Mouse (Mus musculus) layer of hippocampus, adult 6 months (tissue): ENCODE results near the gene Prss50. TPM values are rescaled to one million over a fixed set of nuclear protein-coding genes. Genes with fewer than 3 reads are reported as not detected.

Experiments used
- long read RNA-seq, 2 experiments: library from polyadenylated mRNA; unstranded; transcript quantifications; one replicate each; pipeline ENCODE4 v2.0.0; 2019 to 2020
- polyA plus RNA-seq: library from polyadenylated mRNA; unstranded; fragments of <200 nt; fragmentation: Nextera tagmentation; gene quantifications from 2 replicates; pipeline ENCODE4 v1.2.3, GENCODE M21; 2021

Gene Prss50
- 0.94 and 3.3 TPM in 2 replicates for polyA plus RNA-seq
- long read RNA-seq, experiment 1, partial matches to known transcripts: 0 of 6 reads
- long read RNA-seq, experiment 1, other reads (novel, unspliced or antisense): 2 of 6 reads
- long read RNA-seq, experiment 2, transcript Prss50-201 (5 exons, 1,456 nt): major isoform, 5 of 7 reads
- long read RNA-seq, experiment 2, partial matches to known transcripts: 0 of 7 reads
- long read RNA-seq, experiment 2, other reads (novel, unspliced or antisense): 2 of 7 reads

DNA sequence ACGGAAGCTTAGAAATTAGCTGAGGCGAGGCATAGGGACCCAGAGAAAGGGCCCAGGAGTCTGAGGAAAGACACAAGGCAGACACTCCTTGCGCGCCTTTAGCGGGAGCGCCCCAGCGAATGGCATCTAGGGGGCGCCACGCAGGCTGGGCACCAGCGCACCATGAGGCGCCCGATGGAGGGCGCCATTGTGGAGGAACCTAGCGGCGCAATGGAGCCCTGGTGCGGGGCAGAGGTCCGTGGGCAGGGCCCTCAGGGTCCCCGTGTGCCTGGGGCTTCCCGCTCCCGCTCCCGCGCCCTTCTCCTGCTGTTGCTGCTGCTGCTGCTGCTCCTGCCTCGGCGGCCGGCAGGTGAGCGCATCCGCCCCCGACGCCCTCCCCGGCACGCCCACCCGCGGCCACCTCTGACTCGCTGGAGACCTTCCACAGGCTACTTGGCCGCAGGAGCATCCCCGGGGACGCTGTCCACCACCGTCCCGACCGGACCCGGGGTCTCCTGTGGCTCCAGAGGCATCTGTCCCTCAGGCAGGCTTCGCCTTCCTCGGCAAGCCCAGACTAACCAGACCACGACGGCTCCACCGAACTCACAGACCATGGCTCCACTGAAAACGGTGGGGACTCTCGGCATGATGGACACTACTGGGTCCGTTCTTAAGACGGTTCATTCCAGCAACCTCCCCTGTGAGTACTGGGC, at the start of gene Prss50:
TSS of gene Prss50 (plus strand) at position 187 of the 692 bp plus-strand sequence.

DNA sequence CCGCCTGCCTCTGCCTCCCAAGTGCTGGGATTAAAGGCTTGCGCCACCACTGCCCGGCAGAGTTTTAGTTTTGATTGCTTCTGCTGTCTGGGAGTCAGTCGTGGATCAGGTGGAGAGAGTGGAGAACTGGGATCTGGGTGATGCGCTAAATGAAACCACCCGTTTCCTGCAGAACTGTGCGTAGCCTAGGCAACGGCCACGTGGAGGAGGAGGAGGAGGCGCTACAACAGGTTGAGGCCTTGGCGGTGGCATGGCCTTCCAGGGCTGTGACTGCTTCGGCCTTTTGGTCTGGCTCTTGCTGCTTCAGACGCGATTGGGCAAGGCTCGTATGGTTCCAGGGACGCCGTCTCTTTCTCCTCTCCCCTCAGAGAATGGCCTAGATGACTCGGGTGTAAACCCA, 44.0 kb upstream of the Prss50 start, which contains the start of gene Prss44:
TSS of gene Prss44 (plus strand) at position 206 of the 400 bp plus-strand sequence.

DNA sequence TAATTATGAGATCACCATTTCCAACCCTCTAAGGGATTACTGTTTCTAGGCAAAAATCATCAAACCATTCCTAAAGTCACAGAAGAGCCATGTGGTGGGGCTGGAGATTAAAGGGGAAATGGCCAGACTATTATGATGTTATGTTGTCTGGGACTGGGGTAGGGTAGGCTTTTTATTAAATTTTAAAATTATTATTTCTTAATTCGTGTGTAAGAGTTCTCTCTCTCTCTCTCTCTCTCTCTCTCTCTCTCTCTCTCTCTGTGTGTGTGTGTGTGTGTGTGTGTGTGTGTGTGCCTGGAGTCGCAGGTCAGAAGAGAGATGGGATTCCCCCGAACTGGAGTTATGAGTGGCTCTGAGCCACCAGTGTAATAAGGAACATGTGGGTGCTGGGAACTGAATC, 31.4 kb upstream of the Prss50 start, which contains the start of gene Prss43:
TSS of gene Prss43 (plus strand) at position 301 of the 400 bp plus-strand sequence.

DNA sequence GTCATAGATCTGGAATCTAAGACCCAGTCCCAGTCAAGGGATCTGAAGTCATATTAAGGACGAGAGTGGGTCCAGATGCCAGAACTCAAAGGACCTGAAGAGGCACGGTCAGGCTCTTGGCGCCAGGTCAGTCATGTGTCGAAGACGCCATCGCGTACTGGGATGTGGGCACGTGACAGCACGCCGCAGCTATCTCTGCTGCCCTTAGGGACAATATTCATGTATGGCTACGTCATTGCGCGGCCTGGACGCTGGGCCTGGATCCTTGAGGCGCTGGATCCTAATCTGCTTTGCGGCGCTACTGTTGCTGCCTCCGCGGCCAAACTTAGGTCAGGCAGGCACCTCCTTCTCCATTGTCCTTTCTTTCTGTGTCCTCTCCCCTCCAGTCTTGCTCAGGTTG, 23.4 kb upstream of the Prss50 start, which contains the start of gene Prss45:
TSS of gene Prss45 (plus strand) at position 178 of the 400 bp plus-strand sequence.

DNA sequence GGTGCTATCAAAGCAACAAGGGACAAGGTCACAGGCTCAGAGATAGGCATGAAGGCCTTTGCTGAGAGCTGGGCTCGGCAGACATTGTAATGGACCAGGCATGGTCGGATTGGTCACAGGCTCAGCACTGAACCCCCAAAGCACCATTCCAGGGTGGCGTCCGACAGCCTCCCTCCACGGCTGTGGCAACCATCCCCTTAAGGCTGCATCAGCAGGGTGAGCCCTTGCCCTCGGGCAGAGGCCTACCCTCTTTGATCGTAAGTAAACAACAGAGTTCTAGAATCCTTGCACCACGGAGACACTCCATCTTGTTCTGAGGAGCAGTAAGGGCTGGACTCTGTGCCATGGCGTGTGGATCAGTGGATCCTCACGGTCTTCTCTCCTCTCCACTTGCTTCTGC, 13.6 kb upstream of the Prss50 start, which contains the start of gene Prss46:
TSS of gene Prss46 (plus strand) at position 301 of the 400 bp plus-strand sequence.

DNA sequence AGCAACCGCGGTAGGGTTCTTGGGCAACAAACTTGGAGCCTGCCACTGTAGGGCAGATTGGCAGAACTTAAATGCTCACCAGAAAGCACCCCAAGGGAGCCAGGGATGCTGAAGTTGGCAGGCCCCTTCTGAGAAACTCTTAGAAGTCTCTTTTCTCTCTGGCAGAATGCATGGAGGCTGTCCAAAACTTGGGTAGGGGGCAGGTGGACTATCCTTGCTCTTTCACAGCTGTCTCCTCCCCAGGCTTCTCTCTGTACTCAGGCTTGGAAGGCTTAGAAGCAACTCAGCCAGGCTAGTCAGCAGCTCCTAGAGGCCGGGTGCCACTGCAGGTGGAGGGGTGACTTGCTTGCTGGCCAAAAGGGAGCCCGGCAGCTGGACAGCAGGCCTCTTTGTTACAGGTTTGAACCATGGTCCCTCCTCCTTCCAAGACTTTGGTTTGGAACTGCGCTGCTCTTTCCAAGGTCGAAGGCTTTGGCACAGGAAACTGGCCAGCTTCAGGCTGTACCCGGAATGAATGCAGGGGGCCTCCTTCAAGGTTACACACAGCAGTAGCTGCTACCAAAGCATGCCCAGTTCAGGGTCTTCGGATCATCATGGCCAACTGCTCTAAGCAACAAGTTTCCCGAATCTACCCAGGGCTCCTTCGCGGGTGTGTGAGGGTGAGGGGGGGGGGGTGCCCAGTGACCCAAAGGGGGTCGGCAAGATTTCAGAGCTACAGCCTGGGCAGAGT, 21.6 kb downstream of the Prss50 start, which contains the start of gene Als2cl:
TSS of gene Als2cl (plus strand) at position 680 of the 730 bp plus-strand sequence.

DNA sequence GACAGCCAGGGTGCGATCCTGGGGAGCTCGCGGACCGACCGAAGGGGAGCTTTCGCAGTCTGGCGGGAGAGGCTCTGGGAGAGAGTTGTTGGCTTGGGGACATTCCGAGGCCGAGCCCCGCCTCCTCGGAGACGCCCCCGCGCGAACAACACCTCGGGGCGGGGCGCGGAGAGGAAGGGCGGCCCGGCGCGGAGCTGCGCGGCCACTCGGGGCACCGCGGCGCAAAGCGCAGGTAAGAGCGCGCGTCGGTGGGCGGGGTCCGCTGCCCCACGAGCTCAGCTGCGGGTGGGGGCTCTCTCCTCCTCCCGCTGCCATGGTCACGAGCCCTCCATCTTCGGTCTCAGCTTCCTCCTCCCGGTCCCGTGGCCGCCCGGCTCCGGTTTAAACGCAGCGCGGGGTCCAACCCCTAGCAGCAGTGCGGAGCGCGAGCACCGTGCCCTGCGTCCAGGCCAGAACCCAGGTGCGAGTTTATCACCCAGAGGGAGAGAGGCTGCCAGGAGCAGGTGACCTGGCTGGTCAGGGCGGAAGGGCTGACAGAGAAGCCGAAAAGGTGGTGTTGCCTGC, 22.3 kb downstream of the Prss50 start, which contains the start of gene Tmie:
TSS of gene Tmie (minus strand) at position 116 of the 564 bp plus-strand sequence.

Other genes starting within 250 kb of the Prss50 start
- 2.7 and 3.2 TPM in 2 replicates for gene Nradd, start 233.5 kb upstream of the Prss50 start, polyA plus RNA-seq
- 0.56 and 0.72 TPM in 2 replicates for gene Nbeal2, start 203.8 kb upstream of the Prss50 start, polyA plus RNA-seq
- gene Ccdc12, start 201.5 kb upstream of the Prss50 start, polyA plus RNA-seq: 105 and 106 TPM in 2 replicates
- 0.41 and 0.43 TPM in 2 replicates for gene Myl3, start 116.1 kb upstream of the Prss50 start, polyA plus RNA-seq
- 2.3 and 3.6 TPM in 2 replicates for gene Pth1r, start 110.8 kb upstream of the Prss50 start, polyA plus RNA-seq
- gene Prss42, start 59.8 kb upstream of the Prss50 start, polyA plus RNA-seq: not detected in 2 replicates
- not detected in 2 replicates for gene Prss44, start 44.0 kb upstream of the Prss50 start, polyA plus RNA-seq
- 0.23 and 0.25 TPM in 2 replicates for gene Prss43, start 31.3 kb upstream of the Prss50 start, polyA plus RNA-seq
- 0.59 and 0.64 TPM in 2 replicates for gene Prss45, start 23.4 kb upstream of the Prss50 start, polyA plus RNA-seq
- not detected in 2 replicates for gene Prss46, start 13.5 kb upstream of the Prss50 start, polyA plus RNA-seq
- 1.2 TPM in 2 replicates for gene Als2cl, start 21.9 kb downstream of the Prss50 start, polyA plus RNA-seq
- gene Tmie, start 22.1 kb downstream of the Prss50 start, polyA plus RNA-seq: 0.95 and 2.4 TPM in 2 replicates
- not detected in 2 replicates for gene Fam240a, start 58.9 kb downstream of the Prss50 start, polyA plus RNA-seq
- 1.2 TPM in 2 replicates for gene Tdgf1, start 88.2 kb downstream of the Prss50 start, polyA plus RNA-seq
- 3.2 and 3.9 TPM in 2 replicates for gene Lrrc2, start 93.6 kb downstream of the Prss50 start, polyA plus RNA-seq
- gene Rtp3, start 132.6 kb downstream of the Prss50 start, polyA plus RNA-seq: 0.28 and 0.29 TPM in 2 replicates
- gene Ltf, start 161.3 kb downstream of the Prss50 start, polyA plus RNA-seq: 0.21 TPM in 1 of 2 replicates, not detected in the other
- 1.5 and 1.7 TPM in 2 replicates for gene Ccrl2, start 199.6 kb downstream of the Prss50 start, polyA plus RNA-seq